Mouse (Mus musculus): ENCODE data around the gene Tnrc18. TPM values are rescaled to one million over a fixed set of nuclear protein-coding genes. Genes with fewer than 3 reads are reported as not detected.
A peak's percentile ranks its signal among the peaks of the same experiment; 100 is the strongest.

The Tnrc18 gene
- total and polyA plus RNA-seq, 2 experiments from 2014 or later, result 19.4 to 114 TPM

DNA sequence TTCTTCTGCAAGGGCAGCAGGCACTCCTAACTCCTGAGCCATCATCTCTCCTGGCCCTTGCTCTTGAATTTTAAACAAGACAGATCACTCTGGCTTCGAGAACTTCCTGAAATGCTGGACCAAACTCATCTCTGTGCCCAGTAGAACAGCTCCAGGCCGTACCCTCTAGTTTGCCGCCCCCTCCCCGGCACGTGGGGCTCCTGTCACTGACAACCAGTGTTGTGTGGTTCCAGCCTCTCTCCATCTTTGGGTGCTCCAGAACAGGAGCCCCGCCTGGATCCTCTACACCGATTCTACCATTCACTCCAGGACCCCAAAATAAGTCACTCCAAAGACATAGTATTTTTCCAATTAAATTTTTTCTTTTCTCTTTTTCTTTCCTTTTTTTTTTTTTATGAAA lies 93.2 kb downstream of the Tnrc18 start:
- H3K36me3 ChIP-seq (ENCODE audit: insufficient read depth, low read length), result peaks cover 57% of the 10 kb centered on the region
- DNase-seq (ENCODE audit: low spot score) (no peak), ATAC-seq (ENCODE audit: low FRiP score) (no peak)
- TF ChIP-seq CTCF (IDR thresholded peaks at IDR 0.05), result no peak
- H3K4me1 ChIP-seq (ENCODE audit: insufficient read depth, low read length), result no peaks in the 10 kb centered on the region; the same call in 1 of the 2 replicates
- H3K9ac ChIP-seq (replicated peaks; ENCODE audit: low read length, poor library complexity, severe bottlenecking), result no peak overlapping the region
- no peaks in the 10 kb centered on the region for H3K27me3 ChIP-seq (ENCODE audit: insufficient read depth, low read length)
- H3K27ac ChIP-seq (ENCODE audit: low read depth, low read length), result 0 out of 2 replicates have a peak overlapping the region, but pooled peaks have one; percentile 60
- H3K9me3 ChIP-seq (ENCODE audit: low read length), result no peaks in the 10 kb centered on the region
- WGBS, result 93% methylated on average over 7 of the region's 7 CpGs
- no peak overlapping the region for H3K4me2 ChIP-seq (ENCODE audit: low read depth, low read length, poor library complexity, severe bottlenecking)
- H3K4me3 ChIP-seq (ENCODE audit: low read depth, low read length), result no peak overlapping the region

DNA sequence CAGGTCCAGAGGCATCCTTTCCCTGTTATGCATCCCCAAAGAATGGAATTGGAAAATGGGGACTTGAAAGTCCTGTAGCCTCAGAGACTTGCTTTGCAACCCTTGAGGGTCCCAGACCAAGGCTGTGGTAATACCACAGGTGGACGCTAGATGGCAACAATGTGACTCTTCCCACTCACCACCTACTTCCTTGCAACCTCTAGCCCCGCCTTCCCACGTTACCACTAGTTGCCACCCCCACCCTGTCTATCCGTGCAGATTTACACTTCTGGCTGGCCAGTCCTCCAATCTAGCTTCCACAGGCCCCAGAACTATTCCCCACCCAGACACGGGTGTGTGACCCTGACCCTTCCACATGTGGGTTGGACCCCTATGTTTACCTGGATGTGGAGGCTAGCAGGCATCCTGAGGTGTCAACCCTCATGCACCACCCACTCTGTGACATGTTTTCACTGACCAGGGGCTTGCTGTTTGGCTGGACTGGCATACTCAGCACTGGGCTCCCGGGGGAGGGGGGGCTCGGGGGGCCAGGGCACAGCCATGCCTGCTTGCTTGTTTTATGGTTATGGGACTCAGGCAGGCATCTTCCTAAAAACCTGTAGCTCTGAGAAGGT lies 93.8 kb downstream of the Tnrc18 start:
- no peaks in the 10 kb centered on the region; the same call in 1 of the 2 replicates for H3K4me1 ChIP-seq (ENCODE audit: insufficient read depth, low read length)
- peaks cover 55% of the 10 kb centered on the region for H3K36me3 ChIP-seq (ENCODE audit: insufficient read depth, low read length)
- no peak overlapping the region for H3K4me3 ChIP-seq (ENCODE audit: low read depth, low read length)
- H3K9me3 ChIP-seq (ENCODE audit: low read length), result no peaks in the 10 kb centered on the region
- H3K27me3 ChIP-seq (ENCODE audit: insufficient read depth, low read length), result no peaks in the 10 kb centered on the region
- DNase-seq (ENCODE audit: low spot score), result peak; percentile 85
- H3K4me2 ChIP-seq (ENCODE audit: low read depth, low read length, poor library complexity, severe bottlenecking), result no peak overlapping the region
- no peak overlapping the region for H3K9ac ChIP-seq (replicated peaks; ENCODE audit: low read length, poor library complexity, severe bottlenecking)
- peak overlapping the region; percentile 60; the same call in 1 of the 2 replicates for H3K27ac ChIP-seq (ENCODE audit: low read depth, low read length)
- TF ChIP-seq CTCF (IDR thresholded peaks at IDR 0.05), result peak; percentile 90
- ATAC-seq (ENCODE audit: low FRiP score), result peak; percentile 66; the same call in 1 of the 2 replicates
- WGBS, result 16% methylated on average over 7 of the region's 7 CpGs

DNA sequence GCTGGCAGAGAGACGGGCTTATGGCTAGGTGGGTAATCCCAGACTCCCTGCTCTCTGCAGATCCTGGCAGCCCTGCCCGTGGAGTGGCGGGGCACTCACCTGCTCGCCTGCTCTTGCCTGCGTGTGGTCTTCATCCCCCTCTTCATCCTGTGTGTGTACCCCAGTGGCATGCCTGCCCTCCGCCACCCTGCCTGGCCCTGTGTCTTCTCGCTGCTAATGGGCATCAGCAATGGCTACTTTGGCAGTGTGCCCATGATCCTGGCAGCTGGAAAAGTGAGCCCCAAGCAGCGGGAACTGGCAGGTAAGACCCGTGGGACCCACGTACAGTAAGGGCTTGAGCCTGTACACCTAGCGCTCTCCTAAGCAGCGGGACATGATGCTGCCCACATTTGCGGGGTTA lies 97.6 kb downstream of the Tnrc18 start:
- no peak overlapping the region for H3K9ac ChIP-seq (replicated peaks; ENCODE audit: low read length, poor library complexity, severe bottlenecking)
- no peak overlapping the region for H3K4me3 ChIP-seq (ENCODE audit: low read depth, low read length)
- H3K4me1 ChIP-seq (ENCODE audit: insufficient read depth, low read length), result no peaks in the 10 kb centered on the region; the same call in 1 of the 2 replicates
- no peak for DNase-seq (ENCODE audit: low spot score)
- H3K4me2 ChIP-seq (ENCODE audit: low read depth, low read length, poor library complexity, severe bottlenecking), result no peak overlapping the region
- ATAC-seq (ENCODE audit: low FRiP score), result no peak
- H3K36me3 ChIP-seq (ENCODE audit: insufficient read depth, low read length), result peaks cover 36% of the 10 kb centered on the region
- H3K9me3 ChIP-seq (ENCODE audit: low read length), result no peaks in the 10 kb centered on the region
- TF ChIP-seq CTCF (IDR thresholded peaks at IDR 0.05), result no peak
- H3K27ac ChIP-seq (ENCODE audit: low read depth, low read length), result no peak overlapping the region
- WGBS, result 88% methylated on average over 13 of the region's 13 CpGs
- no peaks in the 10 kb centered on the region for H3K27me3 ChIP-seq (ENCODE audit: insufficient read depth, low read length)

DNA sequence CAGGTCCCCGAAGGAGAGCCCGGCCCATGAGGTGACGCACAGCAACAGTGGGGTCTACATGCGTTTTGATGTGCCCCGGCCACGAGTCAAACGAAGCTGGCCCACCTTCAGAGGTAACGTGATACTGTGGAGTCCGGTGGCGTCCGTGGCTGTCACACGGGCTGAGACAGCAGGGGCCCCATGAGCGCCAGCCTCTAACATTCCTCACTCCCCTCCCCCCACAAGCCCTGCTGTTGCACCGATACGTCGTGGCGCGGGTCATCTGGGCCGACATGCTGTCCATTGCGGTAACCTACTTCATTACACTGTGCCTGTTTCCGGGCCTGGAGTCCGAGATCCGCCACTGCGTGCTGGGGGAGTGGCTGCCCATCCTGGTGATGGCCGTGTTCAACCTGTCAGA lies 99.0 kb downstream of the Tnrc18 start:
- no peak overlapping the region for H3K4me2 ChIP-seq (ENCODE audit: low read depth, low read length, poor library complexity, severe bottlenecking)
- no peaks in the 10 kb centered on the region for H3K4me1 ChIP-seq (ENCODE audit: insufficient read depth, low read length)
- peaks cover 48% of the 10 kb centered on the region for H3K36me3 ChIP-seq (ENCODE audit: insufficient read depth, low read length)
- H3K9ac ChIP-seq (replicated peaks; ENCODE audit: low read length, poor library complexity, severe bottlenecking), result no peak overlapping the region
- H3K27ac ChIP-seq (ENCODE audit: low read depth, low read length), result no peak overlapping the region
- no peak overlapping the region for H3K4me3 ChIP-seq (ENCODE audit: low read depth, low read length)
- TF ChIP-seq CTCF (IDR thresholded peaks at IDR 0.05), result no peak
- DNase-seq (ENCODE audit: low spot score) (no peak), ATAC-seq (ENCODE audit: low FRiP score) (no peak)
- WGBS, result 76% methylated on average over 25 of the region's 25 CpGs
- H3K27me3 ChIP-seq (ENCODE audit: insufficient read depth, low read length), result no peaks in the 10 kb centered on the region
- H3K9me3 ChIP-seq (ENCODE audit: low read length), result no peaks in the 10 kb centered on the region

GRCm38 (mm10) chr5:142718037-142718436 lies 99.4 kb downstream of the Tnrc18 start:
- Histone ChIP-seq H3K27me3 (ENCODE audit: insufficient read depth, low read length) (no peaks in the 10 kb centered on the region), H3K9me3 (ENCODE audit: low read length) (no peaks in the 10 kb centered on the region), H3K4me2 (ENCODE audit: low read depth, low read length, poor library complexity, severe bottlenecking) (no peak overlapping the region), H3K4me1 (ENCODE audit: insufficient read depth, low read length) (no peaks in the 10 kb centered on the region), H3K4me3 (ENCODE audit: low read depth, low read length) (no peak overlapping the region), H3K9ac (replicated peaks; ENCODE audit: low read length, poor library complexity, severe bottlenecking) (no peak overlapping the region), H3K27ac (ENCODE audit: low read depth, low read length) (no peak overlapping the region), H3K36me3 (ENCODE audit: insufficient read depth, low read length) (peaks cover 48% of the 10 kb centered on the region)
- DNase-seq (ENCODE audit: low spot score) (peak; percentile 75), ATAC-seq (ENCODE audit: low FRiP score) (peak; percentile 32; the same call in 1 of the 2 replicates)
- 23% methylated on average over 4 of the region's 4 CpGs for WGBS
- peak; percentile 99 for TF ChIP-seq CTCF (IDR thresholded peaks at IDR 0.05)

GRCm38 (mm10) chr5:142716056-142716455 lies 101.4 kb downstream of the Tnrc18 start:
- WGBS, result 87% methylated on average over 6 of the region's 6 CpGs
- DNase-seq (ENCODE audit: low spot score) (no peak), ATAC-seq (ENCODE audit: low FRiP score) (no peak)
- H3K9ac ChIP-seq (replicated peaks; ENCODE audit: low read length, poor library complexity, severe bottlenecking), result no peak overlapping the region
- H3K4me3 ChIP-seq (ENCODE audit: low read depth, low read length), result no peak overlapping the region
- no peak overlapping the region for H3K27ac ChIP-seq (ENCODE audit: low read depth, low read length)
- H3K36me3 ChIP-seq (ENCODE audit: insufficient read depth, low read length), result peaks cover 49% of the 10 kb centered on the region
- no peaks in the 10 kb centered on the region for H3K9me3 ChIP-seq (ENCODE audit: low read length)
- no peak overlapping the region for H3K4me2 ChIP-seq (ENCODE audit: low read depth, low read length, poor library complexity, severe bottlenecking)
- H3K27me3 ChIP-seq (ENCODE audit: insufficient read depth, low read length), result no peaks in the 10 kb centered on the region
- no peaks in the 10 kb centered on the region for H3K4me1 ChIP-seq (ENCODE audit: insufficient read depth, low read length)
- no peak for TF ChIP-seq CTCF (IDR thresholded peaks at IDR 0.05)
